Mouse (Mus musculus) midbrain, embryonic 11.5 days (tissue): Measurements from ENCODE around the gene Hmgb4. TPM values are rescaled to one million over a fixed set of nuclear protein-coding genes. Genes with fewer than 3 reads are reported as not detected.

Experiments
- ATAC-seq: fragments of 200-750 bp; cut with Nextera tagmentation; 2 replicates; pipeline ENCODE4 v1.8.0; 2017; ENCODE audit warnings: moderate TSS enrichment, moderate library complexity; ENCODE audit not compliant: low FRiP score
- DNase-seq: peaks from one replicate; pipeline ENCODE4 v3.0.0; 2015; ENCODE audit warnings: low spot score; ENCODE audit errors: missing footprints
- H3K27ac ChIP-seq: fragments of 300-500 bp; sonication (generic); 2 replicates; pipeline ENCODE4 v1.5.1; 2014; ENCODE audit warnings: low read depth, low read length
- H3K27me3 ChIP-seq: fragments of 300-500 bp; sonication (generic); 2 replicates; pipeline ENCODE4 v1.6.1; 2014; ENCODE audit warnings: mild to moderate bottlenecking, low read length, moderate library complexity, mixed read lengths; ENCODE audit not compliant: control insufficient read depth, insufficient read depth
- H3K36me3 ChIP-seq: fragments of 300-500 bp; sonication (generic); 2 replicates; pipeline ENCODE4 v1.6.1; 2014; ENCODE audit warnings: mild to moderate bottlenecking, low read length, moderate library complexity, mixed read lengths; ENCODE audit not compliant: control insufficient read depth, insufficient read depth
- H3K4me1 ChIP-seq: fragments of 300-500 bp; sonication (generic); 2 replicates; pipeline ENCODE4 v1.6.1; 2014; ENCODE audit warnings: low read length; ENCODE audit not compliant: control insufficient read depth, insufficient read depth
- H3K4me2 ChIP-seq: fragments of 300-500 bp; sonication (generic); 2 replicates; pipeline ENCODE4 v1.6.1; 2014; ENCODE audit warnings: mild to moderate bottlenecking, moderate library complexity
- H3K4me3 ChIP-seq: fragments of 300-500 bp; sonication (generic); 2 replicates; pipeline ENCODE4 v1.5.1; 2014; ENCODE audit warnings: low read depth, low read length
- H3K9ac ChIP-seq: fragments of 300-500 bp; sonication (generic); 2 replicates; pipeline ENCODE4 v1.6.1; 2014; ENCODE audit warnings: low read length
- H3K9me3 ChIP-seq: fragments of 300-500 bp; sonication (generic); 2 replicates; pipeline ENCODE4 v1.6.1; 2016; ENCODE audit warnings: low read length; ENCODE audit not compliant: control insufficient read depth
- WGBS: fragments of 180-500 bp; shearing (Covaris S2); extraction: QIAGEN DNeasy Blood & Tissue Kit; methylation state at CpG from one replicate; pipeline ENCODE4 v1.1.7; 2014; 5-methylcytosine and 5-hydroxymethylcytosine counted together
- polyA plus RNA-seq: library from polyadenylated mRNA; unstranded; fragments of >200 nt; fragmentation: Nextera tagmentation; extraction: Ambion mirVana; gene quantifications from 2 replicates; pipeline ENCODE4 v1.2.1, GENCODE M21; 2014

Gene Hmgb4
- polyA plus RNA-seq, 1 experiment from 2014 or later: not detected

DNA sequence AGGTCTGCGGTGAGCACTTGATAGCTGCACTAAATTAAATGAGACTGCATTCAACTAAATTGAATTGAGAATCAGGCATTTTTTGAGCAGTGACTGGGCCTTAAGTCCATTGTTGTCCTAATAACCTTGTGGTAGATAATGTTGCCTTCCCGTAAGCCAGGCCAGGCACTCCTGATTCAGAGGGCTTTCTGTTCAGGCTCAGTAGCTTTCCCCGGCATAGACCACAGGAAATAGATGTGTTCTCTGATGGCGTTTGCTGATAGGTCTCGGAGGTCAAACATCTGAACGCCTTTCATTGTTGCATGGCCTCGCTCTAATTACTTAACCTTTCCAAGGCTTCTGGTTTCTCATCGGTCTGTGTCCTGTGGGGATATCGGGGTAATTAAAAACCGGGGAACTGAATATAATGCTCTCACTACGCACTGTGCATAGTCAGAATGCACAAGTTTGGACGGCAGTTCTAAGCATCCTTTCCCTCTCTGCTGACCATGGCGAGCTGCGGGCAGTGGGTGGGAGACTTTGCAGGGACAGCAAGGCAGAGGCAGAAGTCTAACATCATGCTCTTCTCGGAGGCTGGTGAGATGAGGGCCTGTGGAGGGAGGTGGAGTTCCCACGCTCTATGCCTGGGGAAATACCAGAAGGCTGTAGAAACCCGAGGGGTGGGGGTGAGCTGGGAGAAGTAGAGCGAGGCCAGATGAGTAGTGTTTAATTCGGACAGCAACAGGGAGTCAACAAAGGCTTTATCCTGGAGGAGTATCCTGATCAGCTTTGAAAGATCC, 19.5 kb downstream of the Hmgb4 start:
- H3K4me3 ChIP-seq: no peak overlapping the region
- H3K27ac ChIP-seq: no peak overlapping the region; the same call in 1 of the 2 replicates
- ATAC-seq: peak; percentile 73
- H3K4me1 ChIP-seq: peaks cover 14% of the 10 kb centered on the region
- H3K4me2 ChIP-seq: no peak overlapping the region
- H3K9ac ChIP-seq: no peak overlapping the region
- H3K9me3 ChIP-seq: no peaks in the 10 kb centered on the region
- H3K27me3 ChIP-seq: no peaks in the 10 kb centered on the region; the same call in 1 of the 2 replicates
- WGBS: 10% methylated on average over 19 of the region's 19 CpGs
- no peaks in the 10 kb centered on the region for H3K36me3 ChIP-seq
- peak; percentile 88 for DNase-seq

DNA sequence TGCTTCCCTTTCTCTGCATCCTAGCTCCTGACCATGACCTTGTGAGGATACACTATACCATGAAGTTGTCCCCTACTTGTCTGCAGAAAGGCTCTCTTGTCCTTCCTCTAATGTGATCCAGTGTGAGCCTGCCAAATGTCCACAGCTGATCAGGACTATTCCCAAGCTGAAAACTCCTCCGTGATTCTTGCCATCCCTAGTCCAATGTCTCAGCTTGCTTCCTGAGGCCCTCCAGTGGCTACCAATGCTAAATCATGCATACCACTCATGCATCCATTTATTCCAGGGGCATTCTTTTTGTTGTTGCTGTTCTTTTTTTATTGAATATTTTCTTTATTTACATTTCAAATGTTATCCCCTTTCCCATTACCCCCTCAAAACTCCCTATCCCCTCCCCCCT, 21.6 kb downstream of the Hmgb4 start:
- WGBS: 50% methylated on average over 1 of the region's 1 CpGs
- Histone ChIP-seq H3K27me3 (no peaks in the 10 kb centered on the region; the same call in 1 of the 2 replicates), H3K4me3 (no peak overlapping the region), H3K4me2 (no peak overlapping the region), H3K4me1 (peaks cover 14% of the 10 kb centered on the region), H3K36me3 (no peaks in the 10 kb centered on the region), H3K9ac (no peak overlapping the region), H3K27ac (no peak overlapping the region), H3K9me3 (no peaks in the 10 kb centered on the region)
- ATAC-seq: no peak
- no peak for DNase-seq

DNA sequence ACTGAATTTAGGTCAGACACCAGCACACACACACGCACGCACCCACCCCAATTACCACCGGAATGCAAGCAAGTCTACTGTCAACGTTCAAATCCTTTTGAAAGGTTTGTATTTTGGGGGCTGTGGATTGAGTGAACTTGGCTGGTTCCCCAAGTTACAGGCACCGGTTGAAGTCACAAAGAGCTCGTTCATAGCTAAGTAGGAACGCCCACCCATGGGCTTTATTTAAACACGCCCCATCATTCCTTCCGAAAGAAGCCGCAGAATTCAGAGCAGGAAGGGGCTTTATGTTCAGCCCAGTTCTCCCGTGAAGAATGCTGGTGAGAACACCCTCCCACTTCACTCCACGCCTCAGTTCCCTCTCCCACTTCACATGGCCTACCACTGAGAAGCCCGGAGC, 27.3 kb downstream of the Hmgb4 start:
- 94% methylated on average over 13 of the region's 13 CpGs for WGBS
- Histone ChIP-seq H3K9ac (no peak overlapping the region), H3K27ac (no peak overlapping the region), H3K9me3 (no peaks in the 10 kb centered on the region), H3K4me3 (no peak overlapping the region), H3K27me3 (no peaks in the 10 kb centered on the region; the same call in 1 of the 2 replicates), H3K36me3 (no peaks in the 10 kb centered on the region), H3K4me2 (no peak overlapping the region), H3K4me1 (no peaks in the 10 kb centered on the region)
- ATAC-seq (no peak), DNase-seq (no peak)

DNA sequence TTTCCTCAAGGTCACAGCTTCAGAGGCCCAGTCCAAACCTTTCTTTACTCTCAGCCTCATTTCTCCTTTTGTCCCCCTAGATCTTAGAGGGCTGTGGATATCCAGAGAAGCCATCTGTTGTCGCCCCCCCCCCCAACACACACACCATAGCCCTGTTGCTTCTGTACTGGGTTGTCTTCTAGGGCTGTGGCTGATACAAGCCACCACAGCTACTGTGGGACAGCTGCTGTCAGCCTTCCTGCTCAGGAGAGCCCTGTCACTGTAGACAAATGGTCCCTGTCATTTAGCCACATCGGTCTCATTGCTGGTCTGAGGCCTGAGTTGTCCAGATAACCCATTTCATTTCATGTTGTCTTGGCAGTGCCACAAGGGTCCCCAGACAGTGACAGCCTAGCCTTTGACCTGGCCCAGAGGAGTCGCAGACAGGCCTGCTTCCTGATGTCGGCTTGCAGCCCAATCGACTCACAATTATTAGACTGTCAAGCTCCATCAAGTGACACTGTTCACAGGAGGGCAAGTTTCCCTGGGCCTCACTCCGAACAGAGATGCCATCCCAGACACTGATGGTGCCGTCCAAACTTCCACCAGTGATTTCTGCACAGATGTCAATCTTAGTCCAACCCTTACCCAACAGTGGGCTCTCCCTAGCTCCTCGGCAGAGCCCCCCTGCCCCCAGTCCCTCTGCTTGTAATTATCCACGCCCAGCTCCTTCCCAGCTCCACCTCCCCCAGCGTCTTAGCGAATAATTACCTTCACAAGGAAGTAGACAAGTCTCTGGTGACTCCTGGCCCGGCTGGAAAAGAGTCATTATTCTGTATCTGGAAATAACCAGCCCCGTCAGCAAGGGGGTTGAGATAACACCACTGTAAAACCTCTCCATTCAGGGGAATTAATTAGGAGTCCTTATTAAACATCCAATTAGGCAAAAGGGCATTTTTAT, 33.1 kb downstream of the Hmgb4 start:
- Histone ChIP-seq H3K27ac (peak overlapping the region; percentile 9; the same call in 1 of the 2 replicates), H3K9me3 (no peaks in the 10 kb centered on the region), H3K27me3 (no peaks in the 10 kb centered on the region), H3K9ac (no peak overlapping the region), H3K36me3 (no peaks in the 10 kb centered on the region), H3K4me3 (no peak overlapping the region), H3K4me2 (no peak overlapping the region), H3K4me1 (peaks cover 5% of the 10 kb centered on the region; the same call in 1 of the 2 replicates)
- 47% methylated on average over 13 of the region's 13 CpGs for WGBS
- 0 out of 2 replicates have a peak, but pooled peaks have one; percentile 38 for ATAC-seq
- peak; percentile 70 for DNase-seq

DNA sequence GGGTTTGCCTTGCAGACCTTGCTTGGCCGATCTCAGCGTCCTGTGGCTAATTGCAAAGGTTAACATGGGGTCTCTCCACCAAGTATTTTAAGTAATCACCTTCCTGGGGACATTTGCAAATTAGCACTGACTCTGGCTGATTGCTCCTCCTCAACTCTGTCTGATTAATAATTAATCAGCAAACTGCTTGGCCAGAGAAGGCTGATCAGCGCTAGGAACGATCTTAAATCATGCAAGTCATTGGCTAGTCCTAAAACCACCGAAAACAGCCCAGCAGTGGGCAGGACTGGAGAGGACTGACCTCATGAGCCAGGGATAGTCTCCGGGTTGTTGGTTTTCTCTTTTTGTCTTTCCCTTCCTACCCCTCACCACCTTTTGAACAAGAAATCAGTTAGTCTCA, 36.3 kb downstream of the Hmgb4 start:
- H3K9ac ChIP-seq: no peak overlapping the region
- H3K36me3 ChIP-seq: no peaks in the 10 kb centered on the region
- H3K27me3 ChIP-seq: no peaks in the 10 kb centered on the region
- H3K4me1 ChIP-seq: peaks cover 5% of the 10 kb centered on the region; the same call in 1 of the 2 replicates
- H3K27ac ChIP-seq: no peak overlapping the region
- no peaks in the 10 kb centered on the region for H3K9me3 ChIP-seq
- WGBS: 71% methylated on average over 6 of the region's 6 CpGs
- DNase-seq (peak; percentile 19), ATAC-seq (no peak)
- no peak overlapping the region for H3K4me2 ChIP-seq
- no peak overlapping the region for H3K4me3 ChIP-seq

DNA sequence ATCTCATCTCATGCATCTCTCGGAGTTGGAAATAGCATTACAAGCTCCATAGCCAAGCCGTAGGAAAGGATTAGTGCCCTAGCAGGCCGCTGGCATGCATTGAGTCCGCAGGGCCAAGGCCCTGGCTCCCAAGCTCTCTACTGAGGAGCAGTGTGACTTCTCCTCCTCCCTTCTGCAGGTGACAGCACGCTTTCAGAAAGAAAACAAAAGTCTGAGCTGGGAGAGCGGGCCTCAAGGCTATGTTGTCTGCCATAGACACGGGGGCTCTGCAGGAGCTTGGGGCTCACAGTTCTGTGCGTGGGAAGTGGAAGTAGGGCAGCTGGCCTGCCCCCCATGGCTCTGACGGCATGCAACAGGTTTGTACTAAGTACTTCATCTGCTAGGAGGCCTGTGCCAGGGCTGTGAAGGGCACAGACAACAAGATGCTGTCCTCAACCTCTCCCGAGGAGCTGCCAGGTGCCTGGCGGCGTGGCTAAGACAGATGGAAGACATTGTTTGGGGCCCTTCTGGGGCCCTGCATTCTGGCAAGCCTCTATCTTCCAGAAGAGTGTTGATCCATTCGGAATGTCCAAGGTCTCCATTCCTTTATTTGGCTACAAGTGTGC, 42.7 kb downstream of the Hmgb4 start:
- Histone ChIP-seq H3K4me3 (no peak overlapping the region), H3K27me3 (no peaks in the 10 kb centered on the region), H3K9me3 (no peaks in the 10 kb centered on the region), H3K4me1 (no peaks in the 10 kb centered on the region), H3K27ac (no peak overlapping the region), H3K9ac (no peak overlapping the region), H3K36me3 (no peaks in the 10 kb centered on the region), H3K4me2 (no peak overlapping the region)
- DNase-seq (peak; percentile 77), ATAC-seq (no peak)
- 67% methylated on average over 13 of the region's 13 CpGs for WGBS
